Mouse (Mus musculus) megakaryocyte, embryonic 14.5 days (primary cell): Measurements from ENCODE around the gene St5.

Experiments
- FLI1 ChIP-seq: IDR thresholded peaks from 2 replicates; pipeline ENCODE4 v1.6.1; 2012; ENCODE audit warnings: low read length, inconsistent platforms, mixed read lengths
- GATA1 ChIP-seq: IDR thresholded peaks from 3 replicates; pipeline ENCODE4 v1.6.1; 2012; ENCODE audit warnings: mixed read lengths, low read length, inconsistent platforms, borderline replicate concordance

DNA sequence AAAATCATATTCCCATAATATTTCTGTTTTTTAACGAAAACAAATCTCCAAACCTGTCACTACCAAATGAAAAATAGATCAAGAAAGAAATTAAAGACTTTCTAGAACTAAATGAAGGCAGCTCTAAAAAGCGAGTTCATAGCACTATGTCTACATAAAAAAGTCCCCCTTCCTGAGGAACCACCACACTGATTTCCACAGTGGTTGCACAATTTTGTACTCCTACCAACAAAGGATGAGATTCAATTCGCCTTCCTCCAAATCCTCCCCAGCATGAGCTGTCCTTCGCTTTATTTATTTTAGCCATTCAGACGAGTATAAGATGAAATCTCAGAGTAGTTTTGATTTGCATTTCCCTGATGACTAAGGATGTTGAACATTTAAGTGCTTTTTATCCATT, 36.7 kb downstream of the St5 start:
- TF ChIP-seq GATA1 (no peak), FLI1 (no peak)
